ENCODE assay signal across 9 mouse cellular contexts in genomic region chr3:103421275-103421621, GRCm38 (mm10).
DNase-seq lines count a peak whose midpoint lies in the region; ATAC-seq and TF ChIP-seq lines count a peak whose summit lies in the region.
"Had no signal": no experiment of that assay in that cellular context is flagged by ENCODE, and none has a peak within 500 bp of the region (broad histone marks: within the 10 kb centered on the region; RNA-seq: fewer than 3 reads in every experiment).

No protein-coding gene starts in this region.

- no peak overlapping the region for H3K4me2 ChIP-seq in lung, postnatal 0 days (replicated peaks; ENCODE audit: low read depth, low read length)
- peak overlapping the region; percentile 4; the same call in 1 of the 2 replicates for H3K4me2 ChIP-seq in hindbrain, embryonic 13.5 days
- peak overlapping the region; percentile 24; the same call in 1 of the 2 replicates for H3K4me2 ChIP-seq in kidney, embryonic 16.5 days (replicated peaks; ENCODE audit: low read depth, low read length)
- 0 out of 2 replicates have a peak overlapping the region, but pooled peaks have one; percentile 1 for H3K4me2 ChIP-seq in midbrain, embryonic 15.5 days

- no peak for ATAC-seq in lung, postnatal 0 days
- 0 out of 2 replicates have a peak, but pooled peaks have one; percentile 25 for ATAC-seq in hindbrain, embryonic 13.5 days (ENCODE audit: low FRiP score)
- ATAC-seq in kidney, embryonic 16.5 days (ENCODE audit: low FRiP score, low TSS enrichment): 0 out of 2 replicates have a peak, but pooled peaks have one; percentile 29
- ATAC-seq in midbrain, embryonic 15.5 days (replicated peaks): no peak

- H3K4me1 ChIP-seq in lung, postnatal 0 days (ENCODE audit: insufficient read depth, low read depth, low read length): no peaks in the 10 kb centered on the region; the same call in 1 of the 2 replicates
- H3K4me1 ChIP-seq in hindbrain, embryonic 13.5 days (replicated peaks): peaks cover 29% of the 10 kb centered on the region
- peaks cover 32% of the 10 kb centered on the region for H3K4me1 ChIP-seq in kidney, embryonic 16.5 days (ENCODE audit: insufficient read depth, low read length)
- H3K4me1 ChIP-seq in midbrain, embryonic 15.5 days: peaks cover 29% of the 10 kb centered on the region

- peak overlapping the region; percentile 51; the same call in 1 of the 2 replicates for H3K27ac ChIP-seq in lung, postnatal 0 days (ENCODE audit: low read length)
- H3K27ac ChIP-seq in hindbrain, embryonic 13.5 days: peak overlapping the region; percentile 71
- H3K27ac ChIP-seq in kidney, embryonic 16.5 days (ENCODE audit: low read length): peak overlapping the region; percentile 74
- H3K27ac ChIP-seq in midbrain, embryonic 15.5 days: no peak overlapping the region
- H3K27ac ChIP-seq: liver, embryonic 14.5 days had no signal

- H3K4me3 ChIP-seq in lung, postnatal 0 days (ENCODE audit: low read depth, low read length): no peak overlapping the region
- no peak overlapping the region for H3K4me3 ChIP-seq in hindbrain, embryonic 13.5 days
- no peak overlapping the region for H3K4me3 ChIP-seq in kidney, embryonic 16.5 days (ENCODE audit: low read length)
- no peak overlapping the region for H3K4me3 ChIP-seq in midbrain, embryonic 15.5 days

- no peak for TF ChIP-seq EP300 in lung, postnatal 0 days (IDR thresholded peaks at IDR 0.05)

- 35% methylated on average over 9 of the region's 9 CpGs for WGBS in lung, postnatal 0 days
- WGBS in hindbrain, embryonic 13.5 days: 20% methylated on average over 9 of the region's 9 CpGs
- 6% methylated on average over 9 of the region's 9 CpGs for WGBS in kidney, embryonic 16.5 days
- WGBS in midbrain, embryonic 15.5 days: 24% methylated on average over 9 of the region's 9 CpGs

- no peak for DNase-seq in lung, postnatal 0 days (ENCODE audit: low spot score)
- no peak for DNase-seq in lung, postnatal 25 days (ENCODE audit: low spot score)
- DNase-seq in B cell, adult 2 months: no peak
- no peak for DNase-seq in thymus, postnatal 36 days
- no peak for DNase-seq in adrenal gland, postnatal 4 days (ENCODE audit: low spot score in 2 of 2)

- H3K27me3 ChIP-seq in lung, postnatal 0 days (replicated peaks; ENCODE audit: insufficient read depth, low read length): no peaks in the 10 kb centered on the region
- H3K27me3 ChIP-seq in hindbrain, embryonic 13.5 days: no peaks in the 10 kb centered on the region
- 0 out of 2 replicates have a peak, but pooled peaks cover 2% of the 10 kb centered on the region for H3K27me3 ChIP-seq in kidney, embryonic 16.5 days (ENCODE audit: insufficient read depth, low read length)
- 0 out of 2 replicates have a peak, but pooled peaks cover 2% of the 10 kb centered on the region for H3K27me3 ChIP-seq in midbrain, embryonic 15.5 days (replicated peaks)

- TF ChIP-seq CTCF in lung, postnatal 0 days (IDR thresholded peaks at IDR 0.05): no peak

- H3K9me3 ChIP-seq in lung, postnatal 0 days (ENCODE audit: low read length): no peaks in the 10 kb centered on the region
- no peaks in the 10 kb centered on the region for H3K9me3 ChIP-seq in hindbrain, embryonic 13.5 days
- H3K9me3 ChIP-seq in kidney, embryonic 16.5 days (ENCODE audit: low read length): no peaks in the 10 kb centered on the region
- H3K9me3 ChIP-seq in midbrain, embryonic 15.5 days: no peaks in the 10 kb centered on the region

- H3K36me3 ChIP-seq in lung, postnatal 0 days (ENCODE audit: insufficient read depth, low read length): no peaks in the 10 kb centered on the region
- no peaks in the 10 kb centered on the region for H3K36me3 ChIP-seq in hindbrain, embryonic 13.5 days
- H3K36me3 ChIP-seq in kidney, embryonic 16.5 days (ENCODE audit: insufficient read depth, low read length): no peaks in the 10 kb centered on the region
- no peaks in the 10 kb centered on the region for H3K36me3 ChIP-seq in midbrain, embryonic 15.5 days (replicated peaks)

- H3K9ac ChIP-seq in lung, postnatal 0 days (replicated peaks; ENCODE audit: low read depth): no peak overlapping the region
- no peak overlapping the region; the same call in 1 of the 2 replicates for H3K9ac ChIP-seq in hindbrain, embryonic 13.5 days
- no peak overlapping the region for H3K9ac ChIP-seq in kidney, embryonic 16.5 days (replicated peaks; ENCODE audit: low read length)
- H3K9ac ChIP-seq in midbrain, embryonic 15.5 days: no peak overlapping the region
- H3K9ac ChIP-seq: liver, embryonic 14.5 days had no signal

Comparison
In these comparisons a context has a peak if more than half of its experiments do, and no peak if none do; other contexts are left out.
1. ATAC-seq: peak in hindbrain, embryonic 13.5 days (single experiment) and kidney, embryonic 16.5 days (single experiment); none in lung, postnatal 0 days (single experiment) and midbrain, embryonic 15.5 days (single experiment).